Mouse (Mus musculus) ES-E14 (cell line): ENCODE measurements around the gene Snx33.

Experiments
- HCFC1 ChIP-seq: IDR thresholded peaks from 2 replicates; pipeline ENCODE4 v1.6.1; 2012; ENCODE audit warnings: low read length, inconsistent platforms, borderline replicate concordance; ENCODE audit not compliant: insufficient read depth
- MAFK ChIP-seq: IDR thresholded peaks from 2 replicates; pipeline ENCODE4 v1.6.1; 2014; ENCODE audit warnings: mild to moderate bottlenecking, low read depth, low read length, inconsistent platforms; ENCODE audit not compliant: insufficient read depth
- ZC3H11A ChIP-seq: IDR thresholded peaks from 2 replicates; pipeline ENCODE4 v1.6.1; 2012; ENCODE audit warnings: low read depth, mild to moderate bottlenecking, inconsistent platforms, low read length, borderline replicate concordance
- ZNF384 ChIP-seq: IDR thresholded peaks from 2 replicates; pipeline ENCODE4 v1.6.1; 2012; ENCODE audit warnings: low read depth, low read length, inconsistent platforms

DNA sequence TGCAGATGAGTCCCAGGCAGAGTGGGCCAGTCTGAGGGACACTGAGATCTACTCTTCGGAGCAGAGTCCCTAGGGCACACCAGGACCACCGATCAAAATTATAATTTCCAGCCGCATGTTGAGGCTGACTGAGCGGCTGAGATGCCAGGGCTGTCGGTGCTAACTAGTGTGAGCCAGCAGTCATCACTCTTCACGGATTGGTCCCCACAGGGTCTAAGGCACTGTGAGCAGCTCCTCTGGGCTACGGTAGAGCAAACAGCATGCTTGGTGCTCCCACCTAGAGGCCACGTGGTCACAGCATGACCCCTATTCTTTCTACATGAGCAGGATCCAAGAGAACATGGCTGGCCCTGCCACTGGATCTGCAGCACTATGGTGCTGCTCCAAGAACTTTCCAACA, 34.9 kb downstream of the Snx33 start:
- TF ChIP-seq HCFC1 (no peak), ZC3H11A (no peak), MAFK (no peak), ZNF384 (no peak)
